Mouse (Mus musculus) lung, adult 2 months (tissue): ENCODE measurements at regions not wholly inside any gene's neighbourhood (a gene's known extent, or its start where the extent isn't known, plus 50 kb on each side); places are given as distances from the start of the nearest gene placed in this dataset.

Source experiments
- CTCF ChIP-seq: fragments of 200-500 bp; IDR thresholded peaks from 2 replicates; pipeline ENCODE4 v1.5.1; 2011; ENCODE audit warnings: mild to moderate bottlenecking, low read length, control low read depth; ENCODE audit not compliant: insufficient read depth
- POLR2A ChIP-seq: fragments of 200-500 bp; IDR thresholded peaks from 2 replicates; pipeline ENCODE4 v1.6.1; 2011; ENCODE audit warnings: low read depth, mild to moderate bottlenecking, control low read depth, low read length, borderline replicate concordance; ENCODE audit errors: extremely low read depth

DNA sequence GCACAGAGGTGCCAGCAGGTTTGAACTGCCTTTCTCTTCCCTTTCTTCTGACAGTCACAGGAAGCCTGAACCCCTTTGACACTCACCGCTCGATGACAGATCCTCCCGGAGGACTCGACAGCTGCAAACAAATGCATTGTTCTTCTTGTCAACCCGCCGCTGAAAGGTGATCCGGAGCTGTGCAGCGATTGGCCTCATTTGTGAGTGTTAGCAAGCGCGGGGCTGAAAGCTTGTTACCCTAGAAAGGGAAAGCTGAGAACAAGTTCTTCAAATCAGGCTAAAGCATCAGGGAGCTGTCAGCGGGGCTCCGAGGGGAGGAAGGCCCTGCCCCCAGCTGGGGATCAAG, 154.1 kb downstream of the Gm45692 start:
- TF ChIP-seq CTCF (no peak), POLR2A (no peak)
